Mouse (Mus musculus): ENCODE data around the gene Gm45717.

Gene Gm45717

GRCm38 (mm10) chr7:140943356-140943755 is 12.4 kb downstream of the Gm45717 start:
- no peak for DNase-seq (ENCODE audit: low read depth, low spot score)

DNA sequence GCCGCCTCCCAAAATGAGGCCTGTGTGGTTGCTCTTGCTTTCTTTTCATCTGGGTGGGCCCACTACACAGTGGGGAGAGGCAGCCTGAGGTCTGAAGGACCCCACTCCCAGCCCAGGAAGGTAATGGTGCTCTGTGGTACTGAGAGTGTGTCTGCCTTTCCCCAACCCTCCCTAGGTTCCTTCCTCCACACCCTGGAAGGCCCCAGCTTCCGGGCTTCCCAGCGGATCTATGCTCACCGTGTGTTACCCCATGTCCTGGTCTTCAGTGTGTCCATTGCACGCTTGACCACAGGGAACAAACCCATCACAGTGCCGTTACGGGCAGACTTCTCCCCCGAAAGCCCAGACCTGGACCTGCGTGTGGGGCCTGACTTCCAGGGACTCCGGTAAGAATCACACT is 12.9 kb downstream of the Gm45717 start:
- DNase-seq (ENCODE audit: low read depth, low spot score) = no peak

GRCm38 (mm10) chr7:140942341-140942740 is 13.4 kb downstream of the Gm45717 start:
- DNase-seq (ENCODE audit: low read depth, low spot score) = no peak

DNA sequence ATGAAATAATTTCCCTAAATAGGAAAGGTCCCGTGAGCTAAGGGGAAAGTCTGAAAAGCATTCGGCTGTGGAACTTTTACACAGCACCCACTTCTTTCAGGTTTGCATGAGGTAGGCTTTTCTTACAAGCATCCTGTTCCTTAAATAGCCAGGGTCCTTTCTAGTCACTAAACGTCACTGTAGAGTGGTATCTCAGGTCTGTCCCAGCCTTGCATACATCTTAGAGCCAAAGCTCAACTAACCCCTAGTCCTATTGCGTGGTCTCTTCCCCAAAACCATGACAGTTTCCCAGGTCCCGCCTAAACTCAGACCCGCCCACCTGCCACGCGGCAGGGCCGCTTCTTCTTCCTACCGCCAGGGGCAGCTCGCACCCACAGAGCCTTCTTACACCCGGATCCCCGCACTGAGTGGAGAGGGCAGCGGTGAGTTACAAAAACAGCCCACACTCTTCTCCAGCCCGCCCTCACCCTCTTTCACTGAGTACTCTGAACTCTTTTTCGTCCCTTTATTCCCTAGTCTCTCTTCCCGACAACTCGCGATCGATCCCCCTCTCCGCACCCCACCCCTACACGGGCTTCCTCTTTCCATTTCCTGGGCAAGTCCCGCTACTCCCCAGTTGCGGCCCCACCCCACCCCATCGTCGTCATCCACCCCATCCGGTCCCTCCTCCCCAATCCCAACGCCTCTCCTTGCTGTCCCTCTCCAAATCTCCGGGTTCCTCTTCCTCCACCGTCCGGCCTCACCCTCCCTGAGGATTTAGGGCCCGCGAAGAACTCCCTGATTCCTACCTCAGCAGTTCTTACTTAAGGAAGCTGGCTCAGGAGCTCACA is 14.3 kb downstream of the Gm45717 start, which contains the start of gene Pgghg:
Gene Pgghg (plus strand): TSS at position 170 of the 830 bp plus-strand sequence.
- peak; percentile 29 for DNase-seq (ENCODE audit: low read depth, low spot score)

DNA sequence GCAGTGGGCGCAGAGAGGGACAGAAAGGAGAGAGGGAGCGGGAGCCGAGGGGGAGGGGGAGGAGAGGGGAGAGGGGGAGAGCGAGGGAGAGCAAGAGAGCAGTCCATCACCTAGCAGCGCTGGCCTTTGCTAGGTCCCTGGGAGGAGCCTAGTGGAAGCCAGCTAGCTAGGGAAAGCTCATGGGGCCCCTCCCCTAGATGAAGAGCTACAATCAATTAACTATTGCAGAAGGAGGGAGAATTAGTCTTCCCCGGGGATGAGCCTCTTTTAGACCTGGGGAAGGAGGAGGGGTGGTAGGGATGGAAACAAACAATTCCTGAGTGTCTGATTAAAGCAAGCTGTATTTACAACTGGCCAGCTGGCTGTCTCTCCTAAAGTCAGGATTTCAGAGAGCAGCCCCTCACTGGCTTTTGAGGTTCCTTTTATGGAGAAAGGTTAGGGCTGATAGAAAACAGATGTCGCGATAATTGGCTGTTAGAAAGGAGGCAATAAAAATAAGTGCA is 16.0 kb downstream of the Gm45717 start:
- no peak for DNase-seq (ENCODE audit: low read depth, low spot score)

DNA sequence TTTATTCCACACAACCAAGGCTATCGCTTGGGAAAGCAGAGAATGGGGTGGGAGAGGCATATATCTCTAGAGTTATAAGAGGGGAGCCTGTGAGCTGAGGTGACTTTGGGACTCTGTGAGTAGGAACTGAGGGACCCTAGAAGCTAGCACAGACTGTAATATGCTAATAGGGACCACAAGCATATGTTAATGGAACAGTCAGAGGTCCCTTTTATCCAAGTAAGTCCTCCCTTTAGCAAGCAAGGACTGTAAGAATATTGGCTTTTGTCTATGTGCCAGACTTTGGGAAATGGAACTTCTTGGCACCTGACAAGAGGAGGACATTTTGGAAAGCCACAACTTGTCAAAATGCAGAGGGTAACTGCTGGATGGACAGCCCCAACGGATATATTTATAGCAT is 16.8 kb downstream of the Gm45717 start:
- DNase-seq (ENCODE audit: low read depth, low spot score) = no peak

- DNase-seq (ENCODE audit: low read depth, low spot score) = no peak
Observed at GRCm38 (mm10) chr7:140938436-140938835, 17.3 kb downstream of the Gm45717 start.

DNA sequence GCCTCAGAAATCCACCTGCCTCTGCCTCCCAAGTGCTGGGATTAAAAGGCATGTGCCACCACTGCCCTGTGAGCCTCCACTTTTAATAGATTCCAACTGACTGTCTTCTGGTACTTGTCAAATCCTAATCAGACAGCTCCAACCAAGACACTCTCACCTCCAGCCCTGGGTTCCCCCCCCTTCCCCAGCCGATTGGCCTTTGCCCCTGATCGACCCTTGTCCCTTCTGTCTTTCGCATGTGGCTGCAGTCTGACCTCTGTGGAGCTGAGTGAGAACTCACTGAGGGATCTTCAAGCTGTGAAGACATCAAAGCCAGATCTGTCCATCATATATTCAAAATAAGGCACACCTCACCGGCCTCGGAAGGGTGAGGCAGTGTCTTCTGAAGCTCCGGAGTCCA is 28.6 kb downstream of the Gm45717 start:
- no peak for DNase-seq (ENCODE audit: low read depth, low spot score)

DNA sequence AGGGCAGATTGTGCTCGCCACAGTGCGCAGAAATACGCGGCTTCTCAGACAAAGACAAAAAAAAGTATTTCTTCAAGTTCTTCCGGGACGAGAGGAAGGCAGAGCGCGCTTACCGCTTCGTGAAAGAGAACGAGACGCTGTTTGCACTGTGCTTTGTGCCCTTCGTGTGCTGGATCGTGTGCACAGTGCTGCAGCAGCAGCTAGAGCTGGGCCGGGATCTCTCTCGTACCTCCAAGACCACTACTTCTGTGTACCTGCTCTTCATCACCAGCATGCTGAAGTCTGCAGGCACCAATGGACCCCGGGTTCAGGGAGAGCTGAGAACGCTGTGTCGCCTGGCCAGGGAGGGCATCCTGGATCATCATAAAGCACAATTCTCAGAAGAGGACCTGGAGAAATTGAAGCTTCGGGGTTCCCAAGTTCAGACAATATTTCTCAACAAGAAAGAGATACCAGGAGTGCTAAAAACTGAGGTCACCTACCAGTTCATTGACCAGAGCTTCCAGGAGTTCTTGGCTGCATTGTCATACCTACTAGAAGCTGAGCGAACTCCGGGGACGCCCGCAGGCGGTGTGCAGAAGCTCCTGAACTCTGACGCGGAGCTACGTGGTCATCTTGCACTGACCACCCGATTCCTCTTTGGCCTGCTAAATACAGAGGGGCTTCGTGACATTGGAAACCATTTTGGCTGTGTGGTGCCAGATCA is 32.5 kb downstream of the Gm45717 start:
- DNase-seq (ENCODE audit: low read depth, low spot score) = no peak

- DNase-seq (ENCODE audit: low read depth, low spot score) = no peak
Observed at GRCm38 (mm10) chr7:140922398-140923069, 33.2 kb downstream of the Gm45717 start.

DNA sequence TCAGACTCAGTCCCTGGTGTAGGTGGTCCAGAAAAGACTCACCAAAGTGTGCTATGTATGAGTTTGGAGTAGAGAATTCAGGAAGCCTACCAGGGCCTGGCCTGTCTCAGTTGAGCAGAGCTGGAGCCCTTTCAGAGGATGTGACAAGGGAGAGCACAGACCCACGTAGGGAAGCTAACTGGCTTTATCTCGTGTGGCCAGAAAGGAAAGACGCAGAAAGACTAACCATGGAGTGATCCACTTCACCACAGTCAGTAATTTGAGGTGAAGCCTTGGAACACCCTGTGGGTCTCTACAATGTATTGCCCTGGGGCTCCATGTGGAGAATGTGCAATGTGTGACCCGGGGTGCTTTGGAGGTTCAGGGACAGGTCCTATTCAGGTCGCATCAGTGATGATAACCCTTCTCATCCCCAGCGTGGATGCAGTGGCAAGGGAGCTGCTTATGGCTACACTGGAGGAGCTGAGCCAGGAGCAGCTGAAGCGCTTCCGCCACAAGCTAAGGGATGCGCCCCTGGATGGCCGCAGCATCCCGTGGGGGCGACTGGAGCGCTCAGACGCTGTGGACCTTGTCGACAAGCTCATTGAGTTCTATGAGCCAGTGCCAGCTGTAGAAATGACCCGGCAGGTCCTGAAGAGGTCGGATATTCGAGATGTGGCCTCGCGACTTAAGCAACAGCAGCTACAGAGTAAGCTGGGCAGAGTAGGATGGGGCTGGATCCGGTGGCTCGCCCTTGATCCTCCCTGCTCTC is 34.3 kb downstream of the Gm45717 start:
- DNase-seq (ENCODE audit: low read depth, low spot score) = no peak

DNA sequence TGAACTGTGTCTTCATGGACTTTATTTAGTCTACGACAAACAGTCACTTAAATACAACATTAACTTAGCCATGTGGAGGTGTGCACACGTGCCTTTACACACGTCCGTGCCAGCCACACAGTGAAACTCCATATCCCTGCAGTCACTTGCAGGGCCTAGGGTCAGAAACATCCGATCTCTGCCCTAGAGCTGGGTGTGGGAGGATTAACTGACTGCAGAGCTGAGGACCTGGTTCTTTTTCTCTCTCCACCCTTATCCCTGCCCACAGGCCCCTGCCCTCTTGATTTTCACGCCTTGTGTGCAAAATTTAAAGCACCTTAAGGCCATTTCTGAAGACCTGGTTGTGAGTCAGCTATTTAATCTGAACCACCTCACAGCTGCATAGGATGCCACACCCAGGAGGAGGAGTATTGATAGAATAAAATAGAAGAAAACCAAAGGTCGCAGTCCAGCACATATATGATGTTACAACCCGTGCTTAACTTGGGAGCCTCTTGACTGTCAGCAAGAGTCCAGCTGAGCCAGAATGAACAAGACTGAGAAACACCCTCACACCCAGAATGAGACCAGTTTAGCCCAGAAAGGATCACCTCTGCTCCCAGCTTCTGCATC is 35.2 kb downstream of the Gm45717 start, which contains the start of gene Nlrp6:
Gene Nlrp6 (plus strand): TSS at position 485 of the 612 bp plus-strand sequence.
- no peak for DNase-seq (ENCODE audit: low read depth, low spot score)

DNA sequence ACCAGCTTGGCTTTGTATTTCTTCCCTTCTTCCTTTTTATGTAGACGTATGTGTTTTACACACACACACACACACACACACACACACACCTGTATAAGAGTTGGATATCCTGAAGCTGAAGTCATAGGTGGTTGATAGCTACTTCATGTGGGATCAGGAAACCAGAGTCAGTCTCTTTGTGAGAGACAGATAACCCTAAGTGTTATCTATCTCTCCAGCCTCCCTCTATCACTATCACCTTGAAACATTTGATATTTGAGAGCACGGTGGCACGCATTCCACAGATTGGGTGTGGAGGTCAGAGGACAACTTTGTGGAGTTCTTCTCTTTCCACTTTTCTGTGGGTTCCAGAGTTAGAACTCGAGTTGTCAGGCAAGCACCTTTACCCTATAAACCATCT is 35.8 kb downstream of the Gm45717 start:
- no peak for DNase-seq (ENCODE audit: low read depth, low spot score)

- DNase-seq (ENCODE audit: low read depth, low spot score) = no peak
Observed at GRCm38 (mm10) chr7:140914031-140914690, 41.6 kb downstream of the Gm45717 start.

DNA sequence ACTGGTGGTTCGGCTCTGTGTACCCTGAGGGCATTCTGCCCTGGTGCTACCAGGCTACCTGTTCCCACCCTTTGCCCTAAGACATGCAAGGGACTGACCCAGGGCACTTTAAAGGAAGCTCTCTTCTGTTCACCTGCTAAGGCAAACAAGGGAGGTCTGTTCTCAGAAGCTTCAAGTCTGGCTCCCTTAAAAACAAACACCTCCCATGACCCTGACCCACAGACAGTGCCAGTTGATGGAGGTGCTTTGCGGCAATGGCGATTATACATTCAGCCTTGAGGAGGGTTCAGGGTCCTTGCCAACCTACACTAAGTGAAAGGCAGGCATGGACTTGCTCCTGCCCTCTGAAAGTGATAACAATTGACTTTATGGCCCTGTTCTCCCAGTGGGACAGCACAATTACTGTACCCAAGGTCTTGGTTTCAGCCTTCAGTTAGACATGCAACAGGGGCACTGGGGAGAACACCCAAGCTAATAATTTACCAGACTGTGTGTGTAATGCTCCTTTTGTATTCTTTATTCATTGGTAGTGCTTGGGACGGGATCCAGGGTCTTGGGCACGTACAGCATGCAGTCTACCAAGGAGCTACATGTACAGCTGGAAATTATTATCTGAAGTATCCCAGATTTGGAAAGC is 42.8 kb downstream of the Gm45717 start:
- DNase-seq (ENCODE audit: low read depth, low spot score) = no peak

GRCm38 (mm10) chr7:140912293-140912692 is 43.4 kb downstream of the Gm45717 start:
- DNase-seq (ENCODE audit: low read depth, low spot score) = peak; percentile 64

DNA sequence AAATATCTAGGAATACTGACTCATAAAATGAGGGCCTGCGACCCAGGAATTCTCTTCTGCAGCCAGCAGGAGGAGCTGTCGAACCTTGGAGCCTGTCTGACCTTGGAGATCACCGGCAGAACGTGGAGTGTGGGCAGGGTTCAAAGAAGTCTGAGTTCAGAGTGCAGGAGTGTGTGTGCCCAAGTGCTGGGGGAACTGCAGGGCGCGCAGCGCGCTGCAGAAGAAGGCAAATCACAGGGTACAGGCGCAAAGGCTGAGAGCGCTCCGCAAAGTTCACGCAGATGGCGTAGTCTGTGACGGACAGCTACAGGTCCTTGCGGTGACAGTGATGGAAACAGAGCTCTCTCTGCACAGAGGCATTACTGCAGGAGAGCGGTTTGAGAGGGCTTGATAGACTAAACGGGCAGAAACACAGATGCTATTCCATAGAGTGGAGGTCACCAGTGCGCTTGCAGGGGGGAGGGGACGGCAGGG is 47.1 kb downstream of the Gm45717 start:
- DNase-seq (ENCODE audit: low read depth, low spot score) = no peak

GRCm38 (mm10) chr7:140908181-140908580 is 47.6 kb downstream of the Gm45717 start:
- DNase-seq (ENCODE audit: low read depth, low spot score) = no peak

DNA sequence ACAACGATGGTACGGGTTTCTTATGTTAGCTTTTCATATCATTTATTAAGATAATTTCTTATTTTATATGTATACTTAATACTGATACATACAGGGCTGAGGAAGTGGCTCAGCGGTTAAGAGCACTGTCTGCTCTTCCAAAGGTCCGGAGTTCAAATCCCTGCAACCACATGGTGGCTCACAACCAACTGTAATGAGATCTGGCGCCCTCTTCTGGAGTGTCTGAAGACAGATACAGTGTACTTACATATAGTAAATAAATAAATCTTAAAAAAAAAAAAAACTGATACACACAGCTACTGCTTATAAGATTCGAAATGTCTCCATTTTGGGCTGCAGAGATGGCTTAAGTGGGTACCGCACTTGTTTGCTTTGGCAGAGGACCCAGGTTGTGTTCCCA is 48.0 kb downstream of the Gm45717 start:
- no peak for DNase-seq (ENCODE audit: low read depth, low spot score)

DNA sequence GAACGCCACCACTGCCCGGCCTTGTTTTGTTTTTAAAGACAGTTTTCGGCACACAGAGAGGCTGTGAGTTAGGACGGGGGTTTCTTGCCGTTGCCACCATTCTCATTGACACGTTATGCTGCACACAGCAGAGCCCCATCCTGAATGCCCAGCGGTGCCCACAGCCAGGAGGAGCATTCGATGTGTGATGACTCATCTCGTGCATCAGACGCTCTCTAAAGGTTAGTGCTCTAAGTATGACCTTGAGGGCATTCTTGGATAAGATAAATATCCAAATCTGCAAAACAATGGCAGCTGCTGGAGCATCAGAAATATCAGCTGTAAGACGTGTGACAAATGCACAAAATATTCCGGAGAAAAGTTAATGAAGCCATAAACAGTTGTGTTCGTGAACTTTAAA is 48.6 kb downstream of the Gm45717 start:
- DNase-seq (ENCODE audit: low read depth, low spot score) = no peak
